Mouse (Mus musculus): ENCODE results near the gene Fsd1. TPM values are rescaled to one million over a fixed set of nuclear protein-coding genes. Genes with fewer than 3 reads are reported as not detected.

Fsd1 gene
- polyA plus RNA-seq, 1 experiment from 2014 or later: 5.2 TPM

- Histone ChIP-seq H3K4me1 (ENCODE audit: control insufficient read depth, insufficient read depth, low read length) (peaks cover 13% of the 10 kb centered on the region), H3K27me3 (ENCODE audit: control insufficient read depth, insufficient read depth, low read length) (peaks cover 19% of the 10 kb centered on the region), H3K9me3 (replicated peaks; ENCODE audit: control insufficient read depth, low read length) (no peaks in the 10 kb centered on the region), H3K27ac (ENCODE audit: low read depth, low read length) (peak within 1 kb of the TSS; percentile 93), H3K4me2 (peak within 1 kb of the TSS; percentile 74), H3K4me3 (ENCODE audit: low read depth, low read length) (peak within 1 kb of the TSS; percentile 58), H3K9ac (ENCODE audit: low read depth, low read length) (peak within 1 kb of the TSS; percentile 72), H3K36me3 (ENCODE audit: control insufficient read depth, insufficient read depth, low read length) (peaks cover 2% of the 10 kb centered on the region; the same call in 1 of the 2 replicates)
- peak; percentile 89 for ATAC-seq (replicated peaks; ENCODE audit: insufficient number of reproducible peaks, low FRiP score, low TSS enrichment)
- WGBS (ENCODE audit: insufficient replicate concordance): under 1% methylated on average over 46 of the region's 46 CpGs
Measured at GRCm38 (mm10) chr17:55958918-55959728, 27.2 kb upstream of the Fsd1 start, which contains the start of gene Yju2. TSS of gene Yju2 (plus strand) at chr17:55959099.

GRCm38 (mm10) chr17:55959946-55960740, 26.2 kb upstream of the Fsd1 start:
- Histone ChIP-seq H3K9me3 (replicated peaks; ENCODE audit: control insufficient read depth, low read length) (no peaks in the 10 kb centered on the region), H3K4me2 (peak overlapping the region; percentile 67), H3K27me3 (ENCODE audit: control insufficient read depth, insufficient read depth, low read length) (peaks cover 9% of the 10 kb centered on the region; the same call in 1 of the 2 replicates), H3K4me3 (ENCODE audit: low read depth, low read length) (peak overlapping the region; percentile 58), H3K4me1 (ENCODE audit: control insufficient read depth, insufficient read depth, low read length) (peaks cover 13% of the 10 kb centered on the region), H3K9ac (ENCODE audit: low read depth, low read length) (peak overlapping the region; percentile 28), H3K36me3 (ENCODE audit: control insufficient read depth, insufficient read depth, low read length) (peaks cover 2% of the 10 kb centered on the region; the same call in 1 of the 2 replicates), H3K27ac (ENCODE audit: low read depth, low read length) (peak overlapping the region; percentile 16; the same call in 1 of the 2 replicates)
- no peak for ATAC-seq (replicated peaks; ENCODE audit: insufficient number of reproducible peaks, low FRiP score, low TSS enrichment)
- 71% methylated on average over 10 of the region's 10 CpGs for WGBS (ENCODE audit: insufficient replicate concordance)

DNA sequence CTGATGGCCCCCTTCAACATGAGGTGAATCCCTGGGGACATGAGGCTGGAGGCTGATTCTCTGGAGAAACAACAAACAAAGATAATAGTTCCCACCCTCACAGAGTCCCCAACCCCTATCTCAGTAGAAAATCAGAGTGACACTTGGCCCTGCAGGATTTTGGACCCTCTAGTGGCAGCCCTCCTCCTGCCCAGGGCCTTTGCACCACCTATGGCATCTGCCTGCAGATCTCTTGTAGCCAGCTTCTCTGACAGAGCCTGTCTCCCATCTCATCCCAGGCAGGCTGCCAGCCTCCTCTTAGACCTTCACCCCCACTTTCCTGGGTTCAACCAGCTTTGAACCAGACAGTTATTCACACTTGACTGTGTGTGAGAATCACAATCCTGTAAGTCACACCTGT, 25.5 kb upstream of the Fsd1 start:
- Histone ChIP-seq H3K4me3 (ENCODE audit: low read depth, low read length) (no peak overlapping the region), H3K9ac (ENCODE audit: low read depth, low read length) (no peak overlapping the region), H3K27me3 (ENCODE audit: control insufficient read depth, insufficient read depth, low read length) (0 out of 2 replicates have a peak, but pooled peaks cover 3% of the 10 kb centered on the region), H3K4me1 (ENCODE audit: control insufficient read depth, insufficient read depth, low read length) (peaks cover 13% of the 10 kb centered on the region), H3K27ac (ENCODE audit: low read depth, low read length) (no peak overlapping the region), H3K4me2 (no peak overlapping the region), H3K9me3 (replicated peaks; ENCODE audit: control insufficient read depth, low read length) (no peaks in the 10 kb centered on the region), H3K36me3 (ENCODE audit: control insufficient read depth, insufficient read depth, low read length) (peaks cover 2% of the 10 kb centered on the region; the same call in 1 of the 2 replicates)
- ATAC-seq (replicated peaks; ENCODE audit: insufficient number of reproducible peaks, low FRiP score, low TSS enrichment): no peak

DNA sequence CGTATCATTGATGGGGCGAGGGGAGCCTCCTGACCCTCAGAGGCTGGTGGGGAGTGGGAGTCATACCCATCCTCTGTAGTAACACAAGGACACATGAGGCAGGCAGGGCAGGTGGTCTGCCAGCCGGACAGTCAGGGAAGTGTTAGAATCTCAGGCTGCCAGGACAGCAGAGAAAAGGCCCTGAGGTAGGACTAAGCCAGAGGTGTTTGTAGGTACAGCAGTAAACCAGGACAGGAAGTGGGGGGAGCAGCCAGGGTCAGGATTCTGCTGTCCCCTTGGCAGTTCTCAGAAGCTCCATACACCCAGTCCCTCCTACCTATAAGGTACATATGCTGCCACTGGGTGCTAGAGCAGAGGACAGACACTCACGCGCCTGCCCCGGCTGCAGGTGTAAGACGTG, 24.7 kb upstream of the Fsd1 start:
- Histone ChIP-seq H3K36me3 (ENCODE audit: control insufficient read depth, insufficient read depth, low read length) (peaks cover 2% of the 10 kb centered on the region; the same call in 1 of the 2 replicates), H3K9ac (ENCODE audit: low read depth, low read length) (no peak overlapping the region)
- ATAC-seq (replicated peaks; ENCODE audit: insufficient number of reproducible peaks, low FRiP score, low TSS enrichment): no peak

GRCm38 (mm10) chr17:55963171-55963570, 23.1 kb upstream of the Fsd1 start:
- Histone ChIP-seq H3K36me3 (ENCODE audit: control insufficient read depth, insufficient read depth, low read length) (peaks cover 2% of the 10 kb centered on the region; the same call in 1 of the 2 replicates), H3K9ac (ENCODE audit: low read depth, low read length) (no peak overlapping the region)
- ATAC-seq (replicated peaks; ENCODE audit: insufficient number of reproducible peaks, low FRiP score, low TSS enrichment): no peak

More for the DNA sequence above, 24.7 kb upstream of the Fsd1 start:
- Histone ChIP-seq H3K4me1 (ENCODE audit: control insufficient read depth, insufficient read depth, low read length) (peaks cover 8% of the 10 kb centered on the region), H3K9me3 (replicated peaks; ENCODE audit: control insufficient read depth, low read length) (no peaks in the 10 kb centered on the region), H3K27me3 (ENCODE audit: control insufficient read depth, insufficient read depth, low read length) (no peaks in the 10 kb centered on the region), H3K4me3 (ENCODE audit: low read depth, low read length) (no peak overlapping the region), H3K4me2 (no peak overlapping the region), H3K27ac (ENCODE audit: low read depth, low read length) (no peak overlapping the region)
- 92% methylated on average over 7 of the region's 7 CpGs for WGBS (ENCODE audit: insufficient replicate concordance)

DNA sequence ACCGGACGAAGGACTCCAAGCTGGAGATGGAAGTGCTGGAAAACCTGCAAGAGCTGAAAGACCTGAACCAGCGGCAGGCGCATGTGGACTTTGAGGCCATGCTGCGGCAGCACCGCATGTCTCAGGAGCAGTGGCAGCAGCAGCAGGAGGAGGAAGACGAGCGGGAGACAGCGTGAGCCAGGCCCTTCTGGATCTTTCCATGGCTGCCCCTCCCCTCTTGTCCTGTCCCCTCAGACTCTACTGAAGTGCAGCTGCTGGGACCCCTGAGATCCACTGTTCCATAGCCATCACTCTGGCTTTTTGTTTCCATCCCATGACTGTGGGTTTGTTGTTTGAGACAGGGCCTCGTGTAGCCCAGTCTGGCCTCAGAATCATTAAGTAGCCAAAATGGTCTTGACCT, 21.8 kb upstream of the Fsd1 start:
- Histone ChIP-seq H3K4me1 (ENCODE audit: control insufficient read depth, insufficient read depth, low read length) (peaks cover 21% of the 10 kb centered on the region), H3K27me3 (ENCODE audit: control insufficient read depth, insufficient read depth, low read length) (no peaks in the 10 kb centered on the region), H3K27ac (ENCODE audit: low read depth, low read length) (no peak overlapping the region), H3K4me2 (no peak overlapping the region), H3K9ac (ENCODE audit: low read depth, low read length) (no peak overlapping the region), H3K4me3 (ENCODE audit: low read depth, low read length) (no peak overlapping the region), H3K9me3 (replicated peaks; ENCODE audit: control insufficient read depth, low read length) (no peaks in the 10 kb centered on the region), H3K36me3 (ENCODE audit: control insufficient read depth, insufficient read depth, low read length) (peaks cover 2% of the 10 kb centered on the region; the same call in 1 of the 2 replicates)
- 91% methylated on average over 10 of the region's 10 CpGs for WGBS (ENCODE audit: insufficient replicate concordance)
- ATAC-seq (replicated peaks; ENCODE audit: insufficient number of reproducible peaks, low FRiP score, low TSS enrichment): no peak

More at GRCm38 (mm10) chr17:55963171-55963570, 23.1 kb upstream of the Fsd1 start:
- H3K4me2 ChIP-seq: no peak overlapping the region
- no peak overlapping the region for H3K4me3 ChIP-seq (ENCODE audit: low read depth, low read length)
- peaks cover 14% of the 10 kb centered on the region for H3K4me1 ChIP-seq (ENCODE audit: control insufficient read depth, insufficient read depth, low read length)
- no peaks in the 10 kb centered on the region for H3K27me3 ChIP-seq (ENCODE audit: control insufficient read depth, insufficient read depth, low read length)
- H3K27ac ChIP-seq (ENCODE audit: low read depth, low read length): no peak overlapping the region
- WGBS (ENCODE audit: insufficient replicate concordance): 78% methylated on average over 14 of the region's 14 CpGs
- no peaks in the 10 kb centered on the region for H3K9me3 ChIP-seq (replicated peaks; ENCODE audit: control insufficient read depth, low read length)

- Histone ChIP-seq H3K4me2 (no peak overlapping the region), H3K4me3 (ENCODE audit: low read depth, low read length) (no peak overlapping the region), H3K27me3 (ENCODE audit: control insufficient read depth, insufficient read depth, low read length) (peaks cover 2% of the 10 kb centered on the region; the same call in 1 of the 2 replicates), H3K9me3 (replicated peaks; ENCODE audit: control insufficient read depth, low read length) (no peaks in the 10 kb centered on the region), H3K27ac (ENCODE audit: low read depth, low read length) (no peak overlapping the region), H3K9ac (ENCODE audit: low read depth, low read length) (no peak overlapping the region), H3K4me1 (ENCODE audit: control insufficient read depth, insufficient read depth, low read length) (peaks cover 20% of the 10 kb centered on the region), H3K36me3 (ENCODE audit: control insufficient read depth, insufficient read depth, low read length) (peaks cover 2% of the 10 kb centered on the region; the same call in 1 of the 2 replicates)
- WGBS (ENCODE audit: insufficient replicate concordance): 80% methylated on average over 9 of the region's 9 CpGs
- ATAC-seq (replicated peaks; ENCODE audit: insufficient number of reproducible peaks, low FRiP score, low TSS enrichment): no peak
Measured at GRCm38 (mm10) chr17:55964996-55965395, 21.3 kb upstream of the Fsd1 start.

DNA sequence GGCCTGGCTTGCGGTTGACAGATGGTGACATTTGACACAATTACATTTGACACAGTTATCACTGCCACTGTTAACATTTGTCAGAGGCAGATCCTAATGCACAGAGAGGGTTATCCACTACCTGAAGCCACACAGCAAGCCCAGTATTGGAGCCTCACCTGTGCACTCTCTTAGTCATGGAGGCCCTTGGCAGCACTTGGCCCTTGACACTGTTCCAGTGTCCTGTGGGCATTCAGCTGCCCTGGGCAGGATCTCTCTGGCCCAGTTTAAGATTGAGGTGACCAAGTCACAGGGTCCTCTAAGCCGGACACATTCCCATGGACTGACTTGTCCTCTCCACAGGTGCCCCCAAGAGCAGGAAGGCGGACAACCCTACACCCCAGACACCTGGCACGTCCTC, 19.1 kb upstream of the Fsd1 start:
- H3K36me3 ChIP-seq (ENCODE audit: control insufficient read depth, insufficient read depth, low read length): no peaks in the 10 kb centered on the region; the same call in 1 of the 2 replicates
- no peak overlapping the region for H3K9ac ChIP-seq (ENCODE audit: low read depth, low read length)
- peaks cover 4% of the 10 kb centered on the region; the same call in 1 of the 2 replicates for H3K27me3 ChIP-seq (ENCODE audit: control insufficient read depth, insufficient read depth, low read length)
- peaks cover 27% of the 10 kb centered on the region for H3K4me1 ChIP-seq (ENCODE audit: control insufficient read depth, insufficient read depth, low read length)
- H3K9me3 ChIP-seq (replicated peaks; ENCODE audit: control insufficient read depth, low read length): no peaks in the 10 kb centered on the region
- H3K4me2 ChIP-seq: no peak overlapping the region
- no peak overlapping the region for H3K4me3 ChIP-seq (ENCODE audit: low read depth, low read length)
- WGBS (ENCODE audit: insufficient replicate concordance): 85% methylated on average over 4 of the region's 4 CpGs
- no peak for ATAC-seq (replicated peaks; ENCODE audit: insufficient number of reproducible peaks, low FRiP score, low TSS enrichment)
- no peak overlapping the region for H3K27ac ChIP-seq (ENCODE audit: low read depth, low read length)
